Mouse (Mus musculus) left cerebral cortex, adult 8-10 months (tissue): ENCODE results near the gene Bbc3. TPM values are rescaled to one million over a fixed set of nuclear protein-coding genes. Genes with fewer than 3 reads are reported as not detected.

Experiments used
- DNase-seq, 2 experiments: peaks; one replicate each; pipeline ENCODE4 v3.0.0; 2022; ENCODE audit warnings: low spot score in 2 of 2
- total RNA-seq, 4 experiments: library from RNA; stranded (reverse); gene quantifications; 2 replicates each; pipeline ENCODE4 v1.2.4; 2022

Bbc3 gene
- total RNA-seq, 4 experiments from 2014 or later, result 9.2 to 15.8 (median 12.0) TPM

DNA sequence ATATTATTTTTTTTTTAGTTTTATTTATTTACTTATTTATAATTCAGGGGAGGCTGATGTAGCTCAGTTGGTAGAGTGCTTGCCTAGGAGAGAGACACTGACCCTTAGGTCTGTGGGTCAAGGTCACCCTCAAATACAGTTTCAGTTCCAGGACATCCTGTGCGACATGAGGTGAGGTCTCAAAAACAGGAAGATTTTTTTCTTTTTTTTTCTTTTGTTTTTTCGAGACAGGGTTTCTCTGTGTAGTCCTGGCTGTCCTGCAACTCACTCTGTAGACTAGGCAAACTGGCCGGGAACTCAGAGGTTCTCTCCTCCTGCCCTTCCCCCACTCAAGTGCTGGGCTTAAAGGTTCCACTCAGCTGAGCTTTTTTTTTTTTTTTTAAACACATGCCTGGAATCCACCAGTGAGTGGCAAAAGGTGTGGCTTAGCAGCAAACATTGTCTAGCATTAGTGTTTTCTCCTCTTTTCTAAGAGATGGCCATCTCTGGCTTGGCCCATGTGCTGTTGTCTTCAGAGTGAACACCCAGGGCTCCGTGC lies 7.1 kb downstream of the Bbc3 start:
- no peak for DNase-seq

DNA sequence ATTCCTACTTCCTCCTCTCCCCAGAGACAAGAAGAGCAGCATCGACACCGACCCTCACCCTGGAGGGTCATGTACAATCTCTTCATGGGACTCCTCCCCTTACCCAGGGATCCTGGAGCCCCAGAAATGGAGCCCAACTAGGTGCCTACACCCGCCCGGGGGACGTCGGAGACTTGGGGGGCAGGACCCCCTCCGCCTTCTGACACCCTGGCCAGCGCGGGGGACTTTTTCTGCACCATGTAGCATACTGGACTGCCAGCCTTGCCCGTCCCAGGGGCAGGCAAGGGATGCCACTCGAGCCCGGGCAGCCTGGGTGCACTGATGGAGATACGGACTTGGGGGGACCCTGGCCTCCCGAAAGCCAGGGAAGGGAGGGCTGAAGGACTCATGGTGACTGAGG lies 8.9 kb downstream of the Bbc3 start:
- no peak for DNase-seq

DNA sequence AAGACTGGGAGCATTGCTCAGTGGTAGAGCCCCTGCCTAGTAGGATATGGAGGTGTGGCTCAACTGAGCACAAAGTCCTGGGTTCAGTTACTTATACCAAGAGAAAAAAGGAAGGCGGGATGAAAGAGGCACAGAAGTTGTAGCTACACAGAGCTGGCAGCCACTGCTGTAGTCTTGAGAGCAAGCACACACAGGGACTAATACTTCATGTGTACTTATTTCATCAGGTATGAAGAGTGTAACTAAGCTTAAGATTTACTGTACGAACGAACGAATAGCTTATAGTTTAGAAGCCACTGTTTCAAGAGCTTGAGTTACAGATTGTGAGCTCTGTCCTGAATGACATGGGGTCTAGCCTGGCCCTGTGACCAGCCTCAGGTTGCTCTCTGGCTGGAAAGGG lies 11.0 kb downstream of the Bbc3 start:
- no peak for DNase-seq

DNA sequence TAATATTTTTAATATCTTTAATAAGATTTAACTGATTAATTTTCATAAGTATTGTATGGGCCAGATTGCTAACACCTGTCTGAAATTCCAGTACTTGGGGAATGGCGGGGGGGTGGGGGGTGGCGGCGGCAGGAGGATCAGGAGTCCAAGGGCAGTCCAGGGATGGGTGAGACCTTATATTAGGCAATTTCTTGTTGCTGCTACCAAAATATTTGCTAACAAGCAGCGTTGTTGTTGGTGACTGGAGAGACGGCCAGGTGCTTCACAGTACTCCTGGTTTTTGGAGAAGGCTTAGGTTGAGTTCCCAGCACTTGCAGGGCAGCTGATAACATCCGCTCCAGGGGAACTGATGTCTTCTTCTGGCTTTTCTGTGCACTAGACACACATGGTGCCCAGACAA lies 12.3 kb downstream of the Bbc3 start:
- DNase-seq, result no peak

DNA sequence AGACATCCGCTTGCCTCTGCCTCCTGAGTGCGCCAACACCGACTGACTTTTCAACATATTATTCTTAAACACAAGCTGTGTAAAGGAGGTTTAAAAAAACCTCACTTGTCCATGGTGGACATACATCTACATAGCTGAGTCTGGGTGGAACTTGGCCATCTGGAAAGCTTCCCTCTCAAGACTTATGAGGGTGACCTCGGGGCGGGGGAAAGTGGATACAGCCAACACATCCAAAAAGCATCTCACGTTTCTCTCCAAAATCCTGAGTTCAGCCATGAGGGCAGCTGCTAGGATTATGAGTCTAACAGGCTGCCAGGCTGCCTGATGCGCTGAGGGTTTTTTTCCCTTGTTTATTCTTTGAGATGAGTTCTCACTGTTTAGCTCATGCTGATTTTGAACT lies 16.5 kb downstream of the Bbc3 start:
- no peak for DNase-seq

DNA sequence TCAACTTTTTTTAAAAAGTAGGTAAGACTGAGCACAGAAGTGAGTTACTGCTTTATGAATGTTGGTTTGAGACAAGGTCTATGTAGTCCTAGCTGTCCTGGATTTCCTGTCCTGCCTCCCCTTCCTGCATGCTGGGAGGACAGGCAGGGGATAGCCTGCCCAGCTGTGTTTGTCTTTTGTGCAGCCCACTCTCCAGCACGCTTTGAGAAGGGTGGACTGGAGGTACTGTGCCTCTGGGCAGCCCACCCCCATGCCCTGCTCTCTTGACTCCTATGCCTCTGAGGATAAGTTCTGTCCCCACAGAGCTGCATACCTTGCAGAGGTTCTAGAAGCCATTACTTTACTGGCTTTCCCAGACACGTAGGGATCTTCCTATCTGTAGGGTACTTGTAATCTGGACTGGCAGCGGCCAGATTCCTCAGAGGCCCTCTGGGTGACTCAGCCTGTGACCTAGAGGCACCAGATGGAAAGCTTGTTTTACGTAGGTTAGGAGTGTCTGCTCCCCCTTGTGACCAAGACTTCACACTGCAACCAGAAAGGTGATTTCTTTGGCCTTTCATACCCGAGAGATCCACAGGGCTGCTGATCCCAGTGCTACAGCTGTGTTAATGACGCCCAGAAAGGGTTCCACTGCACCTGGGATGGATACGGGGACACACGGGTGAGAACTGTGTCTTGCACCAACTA lies 17.9 kb downstream of the Bbc3 start:
- no peak for DNase-seq

DNA sequence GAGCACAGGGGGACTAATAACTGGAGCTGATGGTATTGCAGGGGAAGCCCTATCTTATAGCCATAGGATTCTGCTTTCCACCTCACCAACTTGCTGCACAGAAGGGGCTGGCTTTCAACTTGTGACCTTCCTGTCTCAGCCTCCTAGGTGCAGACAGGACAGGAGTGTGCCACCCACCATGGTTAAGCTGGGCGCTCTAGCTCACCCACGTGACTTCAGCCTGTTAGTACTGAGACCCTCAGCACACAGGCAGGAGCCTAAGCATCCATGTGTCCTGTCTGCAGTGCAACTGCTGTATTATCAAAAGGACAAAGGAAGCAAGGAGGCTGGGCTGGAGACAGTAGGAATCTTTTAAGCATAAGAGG lies 18.4 kb downstream of the Bbc3 start:
- no peak for DNase-seq

DNA sequence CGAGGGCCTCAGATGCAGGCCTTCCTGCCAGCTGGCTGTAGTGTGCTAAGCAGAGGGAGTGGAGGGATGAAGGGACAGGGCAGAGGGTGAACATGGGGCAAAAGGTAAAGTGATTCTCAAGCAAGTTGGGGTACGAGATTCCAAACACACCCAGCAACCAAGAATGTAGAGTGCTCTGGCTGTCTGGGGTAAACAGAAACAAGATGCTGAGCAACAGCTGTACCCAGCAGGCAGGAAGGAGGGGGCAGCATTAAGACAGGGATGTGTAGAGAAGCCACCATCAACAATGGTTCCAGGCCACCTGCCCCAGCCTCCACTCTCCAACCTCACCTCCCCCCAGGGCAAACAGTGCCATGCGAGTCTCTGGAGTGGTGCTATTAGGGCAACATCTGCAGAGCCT lies 21.0 kb downstream of the Bbc3 start:
- DNase-seq, result no peak

DNA sequence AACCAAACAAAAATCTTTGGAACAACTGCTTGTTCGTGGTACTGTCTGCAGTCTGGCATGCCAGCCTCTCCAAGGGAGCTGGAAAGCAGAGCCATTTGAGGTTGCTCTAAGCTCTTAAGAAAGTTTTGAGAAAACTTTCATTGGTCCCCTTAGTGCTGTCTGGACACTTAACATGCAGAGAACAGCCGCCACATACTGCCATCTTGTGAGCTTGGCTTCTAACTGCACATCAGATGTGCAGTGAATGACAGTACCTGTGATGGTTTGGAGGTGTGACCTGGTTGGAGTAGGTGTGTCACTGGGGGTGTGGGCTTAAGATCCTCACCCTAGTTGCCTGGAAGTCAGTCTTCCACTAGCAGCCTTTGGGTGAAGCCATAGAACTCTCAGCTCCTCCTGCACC lies 29.5 kb downstream of the Bbc3 start:
- no peak for DNase-seq

DNA sequence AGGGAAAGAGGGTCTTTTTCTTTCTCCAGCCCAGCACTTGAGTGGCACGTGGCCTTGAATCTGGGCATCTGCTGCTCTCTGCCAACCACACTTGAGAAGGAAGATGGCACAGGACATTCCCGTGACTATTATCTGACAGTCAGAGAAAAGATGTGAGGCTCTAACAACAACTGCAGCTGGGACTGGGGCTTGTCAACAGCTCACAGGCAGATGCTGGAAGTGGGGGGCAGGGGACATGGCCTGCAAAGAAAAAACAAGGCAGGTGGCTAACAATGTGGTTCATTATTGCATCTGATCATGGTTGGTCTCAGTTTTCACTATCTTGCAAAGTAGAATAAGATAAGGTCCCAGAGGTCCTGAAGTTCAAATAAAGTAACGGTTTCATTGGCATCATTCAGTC lies 36.4 kb downstream of the Bbc3 start:
- DNase-seq, result no peak

DNA sequence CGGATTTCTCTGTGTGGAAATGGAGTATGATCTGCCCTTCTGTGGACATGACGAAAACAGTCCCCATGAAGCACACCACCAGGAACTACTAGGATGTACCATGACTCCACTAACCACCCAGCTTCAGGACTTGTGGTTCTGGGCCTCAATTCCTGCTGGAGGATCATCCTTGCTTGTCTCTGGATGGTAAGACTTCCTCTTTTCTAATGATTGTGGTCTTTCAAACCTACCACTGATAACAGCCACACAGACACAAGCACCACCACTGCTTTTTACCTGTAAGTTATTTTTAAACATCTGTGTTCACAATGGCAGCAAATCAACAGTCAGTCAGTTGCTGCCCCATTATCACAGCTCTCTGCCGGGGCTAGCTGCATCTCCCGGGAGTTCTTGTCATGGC lies 37.1 kb downstream of the Bbc3 start:
- DNase-seq, result no peak

DNA sequence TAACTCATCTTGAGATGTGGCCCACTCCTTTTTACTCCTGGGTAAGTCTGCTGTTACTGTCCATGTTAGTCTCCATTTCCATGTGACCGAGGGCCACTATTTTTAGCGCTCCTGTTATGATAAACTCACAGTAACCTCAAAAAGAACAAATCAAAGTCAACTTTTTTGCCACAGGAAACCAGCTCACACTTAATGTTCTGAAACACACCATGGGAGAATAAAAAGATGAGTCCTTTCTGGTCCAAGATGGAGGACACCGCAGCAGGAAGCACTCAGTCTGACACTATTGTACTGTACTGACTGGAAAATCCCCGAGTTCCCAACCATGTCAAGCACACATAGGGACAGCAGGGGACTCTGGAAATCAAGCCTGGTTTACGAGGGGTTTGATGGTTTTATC lies 41.8 kb downstream of the Bbc3 start:
- DNase-seq, result no peak

DNA sequence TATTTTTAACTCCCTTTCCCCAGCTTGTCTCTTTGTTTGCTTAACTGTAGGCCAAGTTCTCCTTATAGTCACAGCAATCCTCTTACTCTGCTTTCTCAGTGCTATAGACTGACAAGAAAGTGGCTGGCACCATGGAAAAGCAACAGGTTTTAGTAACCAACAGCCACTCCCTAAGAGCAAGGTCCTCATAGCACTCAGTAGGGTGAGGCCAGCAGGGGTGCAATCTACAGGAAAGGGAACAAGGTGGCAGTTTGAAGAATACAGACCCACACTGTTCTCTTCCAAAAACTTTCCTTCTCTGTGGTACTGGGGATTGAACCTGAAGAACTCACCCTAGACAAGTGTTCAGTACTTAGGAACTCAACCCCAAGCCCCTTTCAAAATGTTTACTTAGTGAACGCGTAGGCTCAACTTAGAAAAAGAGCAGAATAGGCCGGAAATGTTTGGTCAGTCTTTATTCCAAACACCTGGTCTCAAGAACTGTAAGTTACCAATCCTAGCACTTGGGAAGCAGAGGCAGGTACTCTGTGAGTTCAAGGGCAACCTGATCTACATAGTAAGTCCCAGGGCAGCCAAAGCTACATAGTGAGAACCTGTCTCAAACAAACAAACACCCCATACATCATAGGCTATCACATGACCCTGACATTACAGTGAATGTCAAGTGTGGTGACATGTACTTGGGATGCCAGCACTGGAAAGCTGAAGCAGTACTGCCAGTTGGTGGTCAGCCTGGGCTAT lies 47.8 kb downstream of the Bbc3 start:
- DNase-seq, result no peak

DNA sequence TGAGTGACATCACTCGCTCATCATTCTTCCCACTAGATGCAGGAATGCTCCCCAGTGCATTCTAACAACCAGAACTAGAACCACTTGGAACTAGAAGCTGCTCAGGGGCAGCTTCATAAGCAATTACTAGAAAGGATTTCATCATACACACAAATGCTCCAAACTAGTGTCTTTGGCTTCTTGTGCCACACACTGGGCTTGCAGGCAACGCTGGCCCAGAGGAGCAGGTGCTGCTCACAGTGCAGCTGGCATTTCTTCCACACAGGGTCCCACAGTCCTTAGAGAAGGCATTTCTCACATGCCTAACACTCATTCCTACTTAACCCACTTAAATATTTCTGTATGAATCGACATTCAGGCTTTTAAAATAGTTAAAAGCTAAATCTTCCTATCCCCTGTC lies 49.4 kb downstream of the Bbc3 start:
- no peak for DNase-seq

DNA sequence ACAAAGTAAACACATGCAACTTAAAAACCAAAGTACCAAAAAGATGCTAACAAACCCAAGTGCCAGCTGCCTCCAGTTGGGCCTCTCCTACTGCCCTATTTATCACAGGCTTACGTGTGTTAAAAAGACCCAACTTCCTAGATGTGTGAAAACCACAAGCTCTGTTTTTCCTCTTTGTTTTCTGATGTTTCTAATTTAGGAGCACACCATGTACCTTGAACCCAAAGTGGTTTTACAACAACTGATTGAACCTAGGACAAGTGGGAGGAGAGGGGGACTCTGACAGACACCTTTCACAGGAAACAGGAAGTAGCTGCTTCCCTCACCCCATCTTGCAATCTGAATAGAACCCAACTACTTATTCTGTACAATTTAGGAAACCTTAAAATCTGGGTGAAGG lies 56.1 kb downstream of the Bbc3 start:
- DNase-seq, result no peak

DNA sequence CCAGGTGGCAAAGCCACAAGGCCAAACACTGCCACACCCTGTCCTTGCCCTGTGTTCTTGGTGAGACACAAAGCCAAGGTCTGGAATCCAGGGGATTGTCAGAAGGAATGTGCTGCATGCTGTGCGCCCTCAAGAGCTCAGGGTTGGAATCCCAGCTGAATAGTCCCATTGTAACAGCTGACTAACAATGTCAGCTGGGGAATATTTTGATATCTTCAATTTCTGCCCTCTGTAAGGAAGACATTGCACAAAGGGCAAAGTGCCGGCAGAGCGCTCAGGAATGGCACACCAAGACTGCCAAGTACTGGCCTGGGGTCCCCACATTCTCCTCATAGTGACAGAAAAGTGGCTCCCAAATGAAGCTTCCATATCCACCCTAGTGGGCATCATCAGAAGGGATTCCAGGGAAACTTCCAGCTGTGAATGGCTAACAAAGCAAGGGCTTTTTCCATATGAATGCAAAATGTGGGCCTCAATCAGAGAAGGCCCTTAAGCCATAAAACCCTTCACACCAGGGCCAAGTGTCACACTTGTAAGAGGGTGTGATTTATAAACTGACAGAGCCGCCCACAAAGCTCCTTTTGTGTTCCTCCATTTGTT lies 56.8 kb downstream of the Bbc3 start:
- DNase-seq, result no peak

DNA sequence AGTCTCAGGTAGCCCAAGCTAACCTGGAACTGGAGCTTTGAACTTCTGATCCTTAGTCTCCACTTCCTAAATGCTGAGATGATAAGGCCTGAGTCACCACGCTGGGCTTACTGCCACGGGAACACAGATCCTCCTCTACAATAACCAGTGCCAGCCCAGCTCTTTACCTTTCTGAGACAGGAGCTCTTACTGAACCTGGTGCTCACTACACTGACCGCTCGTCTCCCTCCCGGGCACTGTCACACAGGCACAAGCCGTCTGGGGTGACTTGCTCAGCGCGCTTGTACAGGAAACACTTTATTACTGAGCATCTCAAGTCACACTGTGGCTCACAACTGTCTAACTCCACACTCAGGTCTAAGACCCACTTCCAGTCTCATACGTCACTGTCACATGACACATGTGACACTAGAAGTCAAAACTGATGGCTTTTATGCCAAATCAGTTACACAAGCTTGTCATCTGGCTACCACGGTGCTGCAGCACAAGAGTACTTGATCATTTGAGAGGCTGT lies 58.0 kb downstream of the Bbc3 start:
- DNase-seq, result no peak

DNA sequence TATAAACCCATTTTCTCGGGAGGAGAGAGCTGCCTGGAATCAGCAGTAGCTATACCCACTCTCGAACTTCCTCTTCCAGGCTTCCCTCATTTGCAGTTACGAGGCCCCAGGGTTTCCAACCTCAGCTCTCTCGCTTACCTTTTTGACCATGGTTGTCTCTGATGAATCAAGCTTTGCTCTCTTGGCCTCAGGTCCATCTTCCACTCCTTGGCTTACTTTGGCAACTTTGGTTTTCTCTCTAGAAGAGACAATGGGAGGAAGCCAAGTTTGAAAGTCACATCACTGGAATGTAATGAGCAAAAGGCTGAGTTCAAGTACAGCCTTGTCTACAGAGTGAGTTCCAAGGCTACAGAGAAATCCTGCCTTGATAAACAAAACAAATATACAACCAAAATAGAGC lies 58.5 kb downstream of the Bbc3 start:
- DNase-seq, result no peak
